Mouse (Mus musculus) gastrocnemius, adult 18-20 months (tissue): ENCODE measurements around the gene Selplg. TPM values are rescaled to one million over a fixed set of nuclear protein-coding genes. Genes with fewer than 3 reads are reported as not detected.
"Not testable (repeated sequence)": the region's sequence is repeated elsewhere in the genome, so short reads cannot be mapped to it uniquely, and the experiment has no call there.

Experiments used
- DNase-seq: peaks from one replicate; pipeline ENCODE4 v3.0.0; 2021; ENCODE audit warnings: low spot score
- total RNA-seq, 2 experiments: library from RNA; stranded (reverse); gene quantifications; 2 replicates each; pipeline ENCODE4 v1.2.3; 2021

The Selplg gene
- total RNA-seq, 2 experiments from 2014 or later: 0.85 to 0.87 TPM

DNA sequence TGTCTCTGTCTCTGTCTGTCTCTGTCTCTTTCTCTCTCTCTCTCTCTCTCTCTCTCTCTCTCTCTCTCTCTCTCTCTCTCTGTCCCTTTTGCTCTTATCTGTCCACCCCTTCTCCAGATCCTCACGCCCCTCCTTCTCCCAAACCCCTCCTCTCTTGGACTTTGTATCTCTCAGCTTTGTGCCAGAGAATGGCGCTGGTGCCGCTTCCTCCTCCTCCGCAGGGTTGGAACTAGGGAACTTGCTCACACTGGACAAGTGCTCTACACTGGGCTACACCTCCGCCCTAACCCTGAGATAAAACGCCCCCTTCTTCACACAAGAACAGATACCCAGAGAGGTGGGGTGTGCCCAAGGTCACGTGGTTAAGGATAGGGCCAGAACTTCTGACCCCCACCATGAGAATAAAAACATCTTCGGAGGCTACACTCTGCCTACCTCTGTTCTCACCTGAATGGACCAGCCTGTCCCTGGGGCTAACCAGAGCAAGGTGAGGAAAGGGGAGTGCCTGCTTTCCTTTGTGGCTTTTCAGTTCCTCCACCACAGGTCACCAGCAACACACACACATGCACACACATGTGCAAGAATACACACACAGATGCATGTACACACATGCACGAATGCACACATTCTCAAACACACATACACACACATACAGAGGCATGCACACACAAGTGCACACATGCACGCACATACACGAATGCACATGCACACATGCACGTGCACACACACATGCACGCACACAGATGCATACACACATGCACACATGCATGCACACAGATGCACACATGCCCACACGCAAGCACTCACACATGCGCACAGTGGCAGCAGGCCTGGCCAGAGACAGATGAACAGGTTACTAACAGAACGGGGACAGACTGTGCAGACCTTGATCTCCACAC lies 41.0 kb downstream of the Selplg start:
- DNase-seq: no peak

DNA sequence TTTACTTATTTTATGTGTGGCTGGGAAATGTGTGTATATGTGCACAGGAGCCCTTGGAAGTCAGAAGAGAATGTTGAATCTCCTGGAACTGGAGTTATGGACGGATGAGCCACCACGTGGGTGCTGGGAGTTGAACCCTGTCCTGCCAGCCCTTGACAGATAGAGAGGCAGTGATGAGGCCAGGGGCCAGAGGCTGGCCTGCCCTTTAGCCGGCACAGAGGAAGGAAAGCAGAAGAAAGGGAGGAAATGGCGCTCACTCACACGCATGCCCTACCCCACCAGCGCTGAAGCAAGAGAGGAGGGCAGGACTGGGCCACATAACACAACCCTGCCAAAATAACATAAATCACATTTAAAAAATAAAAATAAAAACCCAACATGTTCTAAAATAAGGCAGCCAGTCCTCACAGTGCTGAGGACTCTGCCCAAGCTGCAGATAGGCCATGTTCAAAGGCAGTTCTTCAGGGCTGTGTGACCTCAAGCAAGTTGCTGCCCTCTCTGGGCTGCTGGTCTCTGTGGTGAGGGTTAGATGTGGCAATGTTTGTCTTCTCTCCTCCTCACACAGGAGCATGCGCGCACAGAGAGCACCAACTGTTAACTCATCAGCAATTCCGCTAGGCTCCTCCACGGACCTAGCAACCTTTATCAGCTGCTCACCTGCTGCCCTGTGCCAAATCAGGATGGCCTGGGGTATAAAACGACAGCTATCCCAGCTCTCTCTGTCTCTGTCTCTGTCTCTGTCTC lies 41.8 kb downstream of the Selplg start:
- no peak for DNase-seq

DNA sequence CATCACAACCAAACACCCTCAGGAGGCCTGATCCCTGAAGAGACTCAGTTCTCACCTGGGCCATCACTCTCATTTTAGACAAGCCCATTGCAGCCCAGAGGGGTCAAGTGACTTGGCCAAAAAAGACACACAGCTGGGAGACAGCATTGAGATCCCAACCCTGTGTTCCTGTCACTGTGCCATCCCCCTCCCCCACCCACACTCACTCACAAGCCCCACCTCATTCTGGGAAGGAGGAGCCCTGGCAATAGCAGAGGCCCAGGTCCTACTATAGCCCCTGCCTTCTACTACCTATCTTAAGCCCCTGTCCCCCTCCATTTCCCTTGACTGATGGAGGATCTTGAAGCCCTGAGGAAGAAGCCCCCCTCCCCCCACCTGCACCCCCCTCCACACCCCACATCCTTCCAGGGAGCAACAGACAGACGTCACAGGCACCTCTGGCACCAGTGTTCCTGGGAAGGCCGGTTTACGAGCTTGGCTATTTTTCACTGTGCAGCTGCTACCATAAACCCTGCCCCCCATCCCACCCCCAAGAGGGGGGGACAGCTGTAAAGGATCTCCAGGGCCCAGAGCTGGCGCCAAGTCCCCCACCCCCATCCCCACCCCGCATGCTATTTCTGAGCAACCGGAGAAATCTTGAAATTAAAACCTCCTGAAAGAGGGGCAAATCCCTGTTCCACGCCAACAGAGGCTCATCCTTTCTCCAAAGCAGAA lies 43.2 kb downstream of the Selplg start:
- no peak for DNase-seq

DNA sequence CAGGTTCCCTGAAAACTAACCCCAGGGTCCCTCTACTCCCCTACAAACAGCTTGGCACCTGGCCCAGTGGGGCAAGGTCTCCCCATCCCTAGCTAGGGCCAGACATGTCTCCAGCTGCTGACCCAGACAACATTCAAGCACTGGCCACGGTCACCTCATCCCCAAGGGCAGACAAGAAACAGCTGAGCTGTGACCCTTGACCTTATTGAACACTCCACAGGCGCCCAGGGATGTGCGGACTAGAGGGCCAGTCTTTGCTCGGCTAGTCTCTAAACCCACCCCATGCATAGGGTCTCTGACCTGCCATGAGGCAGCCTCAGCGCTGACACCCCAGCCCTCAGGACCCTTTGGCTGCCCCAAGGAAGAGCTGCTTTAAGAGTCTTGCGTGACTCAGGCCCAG lies 43.8 kb downstream of the Selplg start:
- no peak for DNase-seq

DNA sequence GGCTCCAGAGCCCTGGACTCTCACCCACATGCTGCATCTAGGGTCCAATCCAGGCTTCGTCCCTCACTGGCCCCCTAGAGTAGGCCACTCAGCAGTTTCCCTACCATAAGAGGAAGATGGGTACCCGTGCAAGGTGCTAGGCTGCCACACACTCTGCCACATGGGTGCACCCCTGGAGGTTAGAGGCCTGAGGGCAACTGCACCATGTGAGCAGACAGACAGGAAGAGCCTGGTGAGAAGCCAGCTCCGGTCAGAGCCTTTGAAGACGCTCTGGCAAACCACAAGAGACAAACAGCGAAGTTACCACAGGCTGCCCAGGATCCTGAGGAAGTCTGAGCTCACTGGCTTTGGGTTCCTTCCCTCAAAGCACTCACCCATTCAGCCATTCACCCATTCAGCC lies 45.5 kb downstream of the Selplg start:
- DNase-seq: no peak

DNA sequence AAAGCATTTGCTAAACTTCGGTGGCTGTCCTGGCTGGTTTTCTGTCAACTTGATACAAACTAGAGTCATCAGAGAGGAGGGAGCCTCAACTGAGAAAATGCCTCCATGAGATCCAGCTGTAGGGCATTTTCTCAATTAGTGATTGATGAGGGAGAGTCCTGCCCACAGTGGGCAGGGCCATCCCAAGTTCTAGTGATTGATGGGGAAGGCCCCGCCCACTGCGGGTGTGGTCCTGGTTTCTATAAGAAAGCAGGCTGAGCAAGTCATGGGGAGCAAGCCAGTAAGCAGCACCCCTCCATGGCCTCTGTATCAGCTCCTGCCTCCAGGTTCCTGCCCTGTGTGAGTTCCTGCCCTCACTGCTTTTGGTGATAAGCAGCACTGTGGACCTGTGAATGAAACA lies 48.3 kb downstream of the Selplg start:
- not testable (repeated sequence) for DNase-seq

DNA sequence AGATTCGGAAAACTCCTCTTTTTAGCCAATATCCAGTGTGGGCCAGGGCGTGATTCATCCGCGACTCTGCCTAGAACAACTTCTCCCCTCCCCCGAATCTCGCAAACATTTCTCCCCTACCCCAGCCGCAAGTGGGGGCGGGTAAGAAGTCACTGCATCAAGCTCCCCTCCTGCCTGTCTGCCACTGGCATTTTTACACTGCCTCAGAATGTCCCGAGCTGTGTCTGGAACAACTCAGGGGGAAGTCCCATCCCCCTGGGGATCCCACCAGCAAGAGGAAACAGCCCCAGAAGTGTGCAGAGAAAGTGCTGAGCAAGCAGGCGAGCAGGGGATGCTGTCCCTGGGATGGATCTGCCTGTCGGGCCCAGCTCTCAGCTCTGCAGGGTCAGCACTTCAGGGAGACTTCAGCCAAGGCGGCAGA lies 48.9 kb downstream of the Selplg start:
- peak; percentile 32 for DNase-seq

DNA sequence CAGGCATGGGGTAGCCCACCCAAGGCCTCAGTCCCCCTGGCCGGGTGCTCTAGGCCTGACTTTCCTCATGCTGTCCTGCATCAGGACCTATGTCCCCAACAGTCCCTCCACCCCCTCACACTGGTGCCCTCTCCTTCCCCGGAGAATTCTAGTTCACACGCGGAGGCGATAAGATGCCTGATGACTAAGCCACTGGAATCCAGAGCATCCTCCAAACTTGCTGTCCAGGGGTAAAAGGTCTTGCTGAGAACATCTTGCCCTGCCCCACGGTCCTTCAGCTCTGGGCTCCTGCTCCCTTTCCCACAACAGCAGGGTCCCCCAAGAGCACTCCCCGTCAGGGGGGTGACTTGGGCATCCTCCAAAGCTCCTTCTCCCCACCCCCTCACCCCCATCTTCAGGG lies 49.8 kb downstream of the Selplg start:
- DNase-seq: no peak

DNA sequence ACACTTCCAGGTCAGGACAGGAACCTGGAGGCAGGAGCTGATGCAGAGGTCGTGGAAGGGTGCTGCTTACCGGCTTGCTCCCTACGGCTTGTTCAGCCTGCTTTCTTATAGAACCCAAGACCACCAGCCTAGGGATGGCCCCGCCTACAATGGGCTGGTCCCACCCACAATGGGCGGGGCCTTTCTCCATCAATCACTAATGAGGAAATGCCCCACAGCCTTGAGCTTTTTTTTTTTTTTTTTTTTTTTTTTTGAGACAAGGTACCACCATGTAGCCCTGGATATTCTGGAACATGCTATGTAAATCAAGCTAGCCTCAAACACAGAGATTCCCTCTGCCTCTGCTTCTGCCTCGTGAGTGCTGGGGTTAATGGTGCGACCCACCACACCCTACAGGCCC lies 50.6 kb downstream of the Selplg start:
- DNase-seq: no peak

DNA sequence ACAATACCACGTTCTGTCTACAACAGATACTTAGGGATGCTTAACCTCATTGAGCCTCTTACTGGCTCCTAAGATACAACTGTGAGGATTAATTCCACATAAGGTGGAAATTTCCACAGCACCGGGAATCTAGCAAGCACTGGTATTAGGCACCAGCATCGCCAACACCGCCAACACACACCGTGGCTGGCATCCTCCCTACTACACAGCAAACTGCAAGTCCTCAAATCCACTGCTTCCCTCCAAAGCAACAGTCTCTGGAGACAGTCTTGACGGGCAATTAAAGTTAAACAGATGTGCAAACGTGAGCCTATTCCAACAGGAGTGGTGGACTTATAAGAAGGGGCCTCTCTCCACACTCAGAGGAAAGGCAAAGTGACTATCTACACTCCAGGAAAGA lies 51.2 kb downstream of the Selplg start:
- no peak for DNase-seq

DNA sequence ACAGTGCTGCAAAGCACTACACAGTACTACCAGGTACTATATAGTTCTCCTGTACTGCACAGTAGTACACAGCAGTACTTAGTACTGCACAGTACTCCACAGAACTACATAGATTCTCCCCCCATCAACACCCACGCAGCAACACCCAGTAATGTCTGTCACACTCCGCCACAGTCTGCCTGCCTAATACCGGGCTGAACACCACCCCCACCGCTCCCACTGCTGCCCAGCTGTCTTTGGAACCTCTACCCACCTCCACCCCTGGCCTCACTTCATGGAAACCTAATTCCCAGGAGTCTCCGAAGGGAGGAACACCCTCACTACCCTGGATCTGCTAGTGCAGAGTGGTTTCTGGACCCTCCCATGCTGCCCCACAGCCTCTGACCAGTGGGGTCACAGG lies 51.7 kb downstream of the Selplg start:
- no peak for DNase-seq

DNA sequence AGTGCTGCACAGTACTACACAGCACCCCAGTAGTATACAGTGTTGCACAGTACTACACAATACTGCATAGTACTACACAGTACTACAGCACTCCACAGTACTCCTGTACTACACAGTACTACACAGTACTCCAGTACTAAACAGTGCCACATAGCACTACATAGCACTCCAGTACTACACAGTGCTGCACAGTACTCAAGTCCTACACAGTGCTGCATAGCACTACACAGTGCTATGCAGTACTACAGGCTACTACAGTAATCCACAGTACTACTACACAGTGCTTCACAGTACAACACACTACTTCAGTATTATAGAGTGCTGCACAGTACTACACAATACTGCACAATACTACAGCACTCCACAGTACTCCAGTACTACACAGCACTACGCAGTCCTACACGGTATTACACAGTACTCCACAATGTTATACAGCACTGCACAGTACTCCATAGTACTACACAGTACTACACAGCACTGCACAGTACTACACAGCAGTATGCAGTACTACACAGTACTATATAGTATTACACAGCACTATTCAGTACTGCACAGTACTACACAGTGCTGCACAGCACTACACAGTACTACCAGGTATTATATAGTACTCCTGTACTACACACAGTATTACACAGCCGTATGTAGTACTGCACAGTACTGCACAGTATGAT lies 52.2 kb downstream of the Selplg start:
- DNase-seq: no peak

DNA sequence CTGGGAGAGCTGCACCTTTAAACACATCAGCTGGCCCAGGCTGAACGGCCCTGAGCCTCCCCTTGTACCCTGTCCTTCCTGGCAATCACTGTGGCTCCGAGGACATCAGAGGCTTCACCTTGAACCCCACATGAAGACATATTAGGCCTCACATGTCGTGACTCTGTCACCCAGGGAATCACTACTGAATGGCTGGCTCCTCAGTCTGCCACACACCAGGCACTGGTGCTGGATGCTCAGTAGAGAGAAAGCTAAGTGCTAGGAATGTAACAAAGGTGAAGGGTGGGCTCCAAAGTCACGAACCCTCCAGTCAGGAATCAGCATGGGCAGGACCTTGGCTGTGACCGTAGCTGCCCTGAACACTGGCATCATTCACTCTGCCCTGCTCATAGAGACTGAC lies 52.9 kb downstream of the Selplg start:
- DNase-seq: no peak

DNA sequence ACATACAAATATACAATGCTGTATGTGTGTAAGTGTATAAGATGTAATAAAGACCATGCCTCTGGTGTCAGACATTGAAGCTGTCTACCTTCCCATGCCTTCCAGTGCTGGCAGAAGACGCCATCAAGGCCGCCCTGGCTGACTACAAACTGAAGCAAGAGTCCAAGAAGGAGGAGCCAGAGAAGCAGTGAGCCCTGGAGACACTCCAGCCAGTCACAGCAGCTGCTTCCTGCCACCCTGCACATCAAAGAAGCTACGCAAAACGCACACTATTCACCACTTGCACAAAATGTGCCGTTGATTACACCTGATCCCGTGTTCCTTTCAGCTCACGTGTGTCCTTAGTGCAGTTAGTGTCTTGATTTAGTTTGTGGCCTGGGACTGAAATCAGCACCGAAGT lies 54.7 kb downstream of the Selplg start:
- DNase-seq: not testable (repeated sequence)

DNA sequence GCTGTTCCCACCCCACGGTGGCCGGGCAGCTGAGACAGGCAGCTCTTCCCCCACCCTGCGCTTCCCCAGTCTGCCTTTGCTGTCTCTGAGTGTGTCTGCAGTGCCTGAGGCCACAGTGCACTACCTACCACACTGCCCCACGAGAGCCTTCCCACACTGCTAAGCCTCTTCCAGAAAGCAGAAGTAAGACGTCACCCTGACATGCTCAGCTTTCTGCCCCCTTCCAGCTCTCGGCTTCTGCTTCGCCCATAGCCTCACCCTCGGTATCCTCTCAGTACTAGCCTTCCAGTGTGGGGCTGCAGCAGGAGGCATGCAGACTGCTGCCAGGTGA lies 55.6 kb downstream of the Selplg start:
- no peak for DNase-seq

DNA sequence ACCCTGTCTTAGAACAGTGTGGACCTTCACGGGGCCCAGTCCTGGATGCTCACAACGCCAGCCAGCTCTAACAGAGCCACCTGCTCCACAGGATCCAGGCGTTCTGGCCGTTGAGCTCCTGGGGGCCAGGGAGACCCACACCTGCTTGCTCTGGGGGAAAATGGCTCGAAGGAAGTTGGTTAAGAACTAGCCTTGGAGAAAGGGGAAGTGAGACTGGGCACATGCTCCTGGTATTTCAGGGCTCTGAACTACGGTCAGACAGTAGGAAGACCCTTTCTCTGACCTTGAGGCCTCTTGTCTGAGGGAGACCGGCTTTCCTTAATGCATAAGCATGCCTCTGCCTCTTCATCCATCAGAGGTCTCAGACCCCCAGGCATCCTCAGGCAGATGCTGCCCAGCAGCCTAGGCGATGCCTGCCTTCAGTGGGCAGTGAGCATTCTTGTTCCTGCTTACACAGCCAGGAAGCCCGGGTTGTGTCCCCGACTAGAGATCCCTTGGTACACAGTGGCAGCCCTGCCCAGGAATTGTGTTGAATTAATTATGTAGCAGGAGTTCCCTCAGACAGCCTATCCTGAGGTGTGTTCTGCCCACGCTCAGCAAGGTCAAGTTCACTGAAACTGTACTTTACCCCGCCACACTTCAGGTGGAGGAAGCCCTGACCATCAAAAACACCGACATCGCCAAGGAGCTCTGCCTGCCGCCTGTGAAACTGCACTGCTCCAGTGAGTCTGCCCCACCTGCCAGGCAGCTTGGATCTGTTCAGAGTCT lies 56.1 kb downstream of the Selplg start:
- DNase-seq: no peak

DNA sequence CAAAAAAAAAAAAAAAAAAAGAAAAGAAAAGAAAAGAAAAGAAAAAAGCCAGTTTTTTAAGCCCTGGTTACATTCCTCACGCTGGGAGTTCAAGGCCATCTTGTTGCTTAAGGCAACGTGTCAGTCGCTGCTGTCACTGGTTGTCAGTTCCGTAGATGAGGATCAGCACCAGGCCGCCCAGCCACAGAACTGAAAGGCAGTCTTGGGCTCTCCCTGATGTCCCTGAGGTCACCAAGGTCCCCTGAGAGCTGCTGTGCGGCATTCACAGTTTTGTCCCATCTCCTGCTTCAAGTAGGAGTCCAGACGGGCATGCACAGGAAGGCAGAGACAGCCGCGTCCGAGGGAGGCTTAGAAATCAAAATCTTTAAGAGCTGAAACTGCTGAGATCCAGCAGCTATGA lies 56.9 kb downstream of the Selplg start:
- DNase-seq: no peak

DNA sequence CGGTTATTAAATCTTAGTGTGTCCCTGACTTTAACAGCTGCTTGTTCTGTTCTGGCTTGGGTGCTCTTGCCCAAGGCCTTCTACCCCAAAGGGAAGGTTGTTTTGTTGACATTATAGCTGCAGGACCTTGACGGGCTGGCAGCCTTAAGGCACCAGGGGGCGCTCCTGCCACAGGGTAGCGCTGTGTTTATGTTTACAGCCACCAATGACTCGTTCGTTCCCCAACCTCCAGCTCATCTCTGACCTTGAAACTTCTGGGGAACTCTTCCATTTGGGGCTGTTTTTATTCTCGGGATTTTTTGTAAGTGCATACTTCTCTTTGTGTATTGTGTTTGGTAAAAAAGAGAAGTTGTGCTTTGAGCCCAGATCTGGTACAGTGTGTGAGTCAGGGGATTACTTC lies 58.8 kb downstream of the Selplg start:
- DNase-seq: peak; percentile 88

DNA sequence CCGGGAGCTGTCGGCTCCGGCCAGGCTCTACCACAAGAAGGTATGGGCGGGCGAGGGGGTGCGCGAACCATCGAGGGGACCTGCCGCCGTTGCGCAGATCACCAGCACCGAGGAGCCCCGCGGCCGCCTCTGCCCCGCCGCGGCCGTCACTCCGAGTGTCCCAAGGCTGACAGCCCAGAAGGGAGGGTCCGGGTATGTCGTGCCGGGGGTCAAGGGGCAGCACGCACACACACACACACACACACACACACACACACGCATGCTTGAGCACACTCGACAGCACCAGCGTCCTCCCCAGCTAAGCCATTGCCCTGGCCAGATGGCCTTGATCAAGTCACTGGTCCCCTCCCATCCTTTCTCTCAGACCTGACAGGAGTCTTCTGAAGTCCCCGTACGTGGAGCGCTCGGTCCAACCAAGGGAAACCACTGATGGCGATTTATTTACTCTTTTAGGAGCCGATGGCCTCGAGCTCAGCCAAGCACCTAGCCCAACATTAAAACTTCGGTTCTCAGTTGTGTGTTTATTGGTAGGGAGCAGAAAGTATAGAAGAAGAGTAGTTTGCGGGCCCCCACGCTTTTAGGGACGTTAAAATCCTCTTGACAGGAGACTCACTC lies 59.4 kb downstream of the Selplg start:
- no peak for DNase-seq

DNA sequence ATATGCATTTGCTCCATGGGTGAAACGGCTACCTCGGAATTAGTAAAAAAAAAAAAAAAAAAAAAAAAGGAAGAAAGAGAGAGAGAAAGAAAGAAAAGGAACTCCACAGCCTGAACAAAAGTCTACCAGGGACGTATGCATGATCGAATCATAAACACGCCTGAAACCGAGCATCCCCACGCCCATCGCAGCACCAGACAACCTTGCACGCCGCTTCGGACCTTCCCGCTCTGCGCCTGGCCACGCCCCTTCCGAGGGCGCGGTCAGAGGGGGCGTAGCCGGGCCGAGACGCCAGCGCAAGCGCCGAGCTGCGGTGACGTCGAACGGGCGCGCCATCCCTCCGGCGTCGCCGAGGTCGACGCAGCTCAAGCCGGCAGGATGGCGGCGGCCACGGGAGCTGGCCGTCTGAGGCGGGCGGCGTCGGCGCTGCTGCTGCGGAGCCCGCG lies 60.0 kb downstream of the Selplg start, which contains the start of the genes Sart3 and Iscu:
Gene Sart3 (minus strand): TSS at position 61 of the 446 bp plus-strand sequence.
Gene Iscu (plus strand): TSS at position 299 of the 446 bp plus-strand sequence.
- peak; percentile 92 for DNase-seq
